Mouse (Mus musculus) ES-Bruce4 (cell line): ENCODE data around the gene Mettl26. TPM values are rescaled to one million over a fixed set of nuclear protein-coding genes. Genes with fewer than 3 reads are reported as not detected.

ENCODE experiments used
- H3K27ac ChIP-seq: 2 replicates; pipeline ENCODE4 v1.5.1; 2012; ENCODE audit warnings: low read length, inconsistent platforms; ENCODE audit not compliant: insufficient read depth
- H3K27me3 ChIP-seq: 2 replicates; pipeline ENCODE4 v1.6.1; 2012; ENCODE audit warnings: mild to moderate bottlenecking, low read length, inconsistent platforms; ENCODE audit not compliant: control insufficient read depth, poor library complexity, insufficient read depth, severe bottlenecking
- H3K36me3 ChIP-seq: 2 replicates; pipeline ENCODE4 v1.6.1; 2012; ENCODE audit warnings: inconsistent platforms, mild to moderate bottlenecking, low read length, moderate library complexity; ENCODE audit not compliant: control insufficient read depth, poor library complexity, insufficient read depth, severe bottlenecking
- H3K4me1 ChIP-seq: one replicate; pipeline ENCODE4 v1.8.1; 2011; ENCODE audit warnings: low read length; ENCODE audit not compliant: control insufficient read depth, insufficient read depth
- H3K4me3 ChIP-seq: 2 replicates; pipeline ENCODE4 v1.5.1; 2011; ENCODE audit warnings: low read depth, mild to moderate bottlenecking, low read length
- H3K9ac ChIP-seq: 2 replicates; pipeline ENCODE4 v1.6.1; 2012; ENCODE audit warnings: low read depth, mild to moderate bottlenecking, inconsistent platforms; ENCODE audit not compliant: poor library complexity, severe bottlenecking
- H3K9me3 ChIP-seq: replicated peaks from 2 replicates; pipeline ENCODE4 v1.6.1; 2012; ENCODE audit warnings: mild to moderate bottlenecking, low read length, inconsistent platforms; ENCODE audit not compliant: control insufficient read depth, poor library complexity, insufficient read depth, severe bottlenecking
- CTCF ChIP-seq: IDR thresholded peaks from one replicate; pipeline ENCODE4 v1.8.1; 2011; ENCODE audit warnings: low read depth, low read length
- EP300 ChIP-seq: IDR thresholded peaks from 2 replicates; pipeline ENCODE4 v1.6.1; 2011; ENCODE audit warnings: low read depth, low read length; ENCODE audit not compliant: insufficient read depth
- POLR2A ChIP-seq: IDR thresholded peaks from one replicate; pipeline ENCODE4 v1.8.1; 2011; ENCODE audit warnings: low read length; ENCODE audit not compliant: insufficient read depth
- polyA plus RNA-seq: library from polyadenylated mRNA; stranded (reverse); fragments of >200 nt; gene quantifications from 2 replicates; pipeline ENCODE4 v1.2.4, GENCODE M21; 2011; ENCODE audit warnings: low read depth; ENCODE audit not compliant: missing spikeins, insufficient read depth, insufficient read length

Gene Mettl26
- polyA plus RNA-seq, 1 experiment = 32.6 TPM

DNA sequence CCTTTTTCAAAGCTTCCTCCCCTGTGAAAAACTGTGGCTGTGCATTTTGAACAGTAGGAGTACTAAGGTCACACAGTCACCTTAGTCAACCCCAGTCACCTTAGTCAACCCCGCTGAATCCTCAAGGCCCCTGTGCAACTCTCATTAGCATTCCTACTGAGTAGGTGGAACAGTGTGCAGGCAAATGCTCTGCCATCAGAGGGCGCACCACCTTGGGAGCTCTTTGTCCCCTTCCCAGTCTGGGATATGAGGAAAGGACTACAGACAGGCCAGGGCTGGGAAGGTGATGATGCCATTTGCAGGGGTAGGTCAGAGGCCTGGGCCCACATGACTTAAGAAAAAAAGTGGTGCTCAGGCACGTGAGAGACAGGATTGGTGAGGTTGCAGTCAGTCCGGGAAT, 4.4 kb downstream of the Mettl26 start:
- 0 out of 2 replicates have a peak, but pooled peaks cover under 1% of the 10 kb centered on the region for H3K36me3 ChIP-seq
- H3K27ac ChIP-seq = no peak overlapping the region
- no peaks in the 10 kb centered on the region for H3K9me3 ChIP-seq
- peaks cover 11% of the 10 kb centered on the region for H3K4me1 ChIP-seq
- TF ChIP-seq EP300 (no peak), CTCF (peak; percentile 92), POLR2A (no peak)
- no peaks in the 10 kb centered on the region for H3K27me3 ChIP-seq
- H3K9ac ChIP-seq = no peak overlapping the region
- no peak overlapping the region for H3K4me3 ChIP-seq

DNA sequence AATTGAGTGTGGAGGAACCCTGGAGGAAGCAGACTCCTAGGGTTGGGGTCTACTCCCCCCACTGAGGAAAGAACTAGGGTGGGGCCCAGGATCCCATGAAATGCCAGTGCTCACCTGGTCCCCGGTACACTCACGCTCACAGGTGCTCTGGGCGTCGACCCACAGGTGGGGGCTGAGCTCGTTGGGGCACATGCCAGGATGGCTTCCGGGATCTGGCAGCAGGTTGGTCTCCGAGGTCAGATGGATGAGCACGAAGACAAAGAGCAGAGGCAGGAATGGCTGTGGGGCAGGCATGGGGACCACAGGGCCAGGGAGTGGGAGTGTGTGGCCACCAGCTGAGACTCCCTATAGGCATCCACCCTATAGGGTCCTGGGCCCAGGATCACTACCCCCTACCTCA, 4.9 kb downstream of the Mettl26 start:
- Histone ChIP-seq H3K27ac (no peak overlapping the region), H3K36me3 (peaks cover 5% of the 10 kb centered on the region; the same call in 1 of the 2 replicates), H3K4me1 (peaks cover 11% of the 10 kb centered on the region), H3K4me3 (no peak overlapping the region), H3K9ac (no peak overlapping the region), H3K27me3 (no peaks in the 10 kb centered on the region), H3K9me3 (no peaks in the 10 kb centered on the region)
- TF ChIP-seq EP300 (no peak), CTCF (no peak), POLR2A (no peak)

DNA sequence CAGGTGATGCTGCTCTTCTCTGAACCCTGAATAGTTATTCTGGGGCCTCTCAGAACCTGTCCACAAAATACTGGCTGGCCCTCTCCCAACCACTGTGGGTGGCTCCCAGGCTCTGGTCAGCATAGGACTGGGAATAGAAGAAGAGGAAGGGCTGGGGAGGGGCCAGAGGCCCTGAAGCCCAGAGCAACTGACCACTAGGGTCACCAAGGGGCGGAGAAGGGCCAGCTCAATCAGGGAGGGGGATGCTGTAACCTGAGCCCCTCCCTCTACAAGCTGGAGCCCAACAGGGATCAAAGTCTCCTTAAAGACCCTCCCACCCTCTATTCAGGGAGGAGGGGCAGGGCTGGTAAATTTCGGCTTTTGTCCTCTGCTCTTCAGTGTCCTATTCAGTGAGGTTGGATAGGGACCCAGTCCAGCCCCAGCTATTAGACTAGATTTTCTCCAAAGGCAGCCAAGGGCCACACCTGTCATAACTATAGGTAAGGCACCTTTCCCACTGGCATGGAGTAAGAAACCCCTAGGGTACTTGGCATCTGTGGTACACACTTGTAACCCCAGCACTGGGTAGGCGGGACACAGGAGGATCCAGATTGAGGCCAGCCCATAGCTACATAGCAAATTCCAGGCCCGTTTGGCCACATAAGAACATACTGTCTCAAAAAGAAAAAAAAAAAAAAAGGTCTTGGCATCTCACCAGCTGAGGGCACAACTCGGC, 5.5 kb downstream of the Mettl26 start, which contains the start of gene Wfikkn1:
Gene Wfikkn1, minus strand, starts transcription at position 663 of the 715 bp plus-strand sequence.
- H3K36me3 ChIP-seq = peaks cover 5% of the 10 kb centered on the region; the same call in 1 of the 2 replicates

DNA sequence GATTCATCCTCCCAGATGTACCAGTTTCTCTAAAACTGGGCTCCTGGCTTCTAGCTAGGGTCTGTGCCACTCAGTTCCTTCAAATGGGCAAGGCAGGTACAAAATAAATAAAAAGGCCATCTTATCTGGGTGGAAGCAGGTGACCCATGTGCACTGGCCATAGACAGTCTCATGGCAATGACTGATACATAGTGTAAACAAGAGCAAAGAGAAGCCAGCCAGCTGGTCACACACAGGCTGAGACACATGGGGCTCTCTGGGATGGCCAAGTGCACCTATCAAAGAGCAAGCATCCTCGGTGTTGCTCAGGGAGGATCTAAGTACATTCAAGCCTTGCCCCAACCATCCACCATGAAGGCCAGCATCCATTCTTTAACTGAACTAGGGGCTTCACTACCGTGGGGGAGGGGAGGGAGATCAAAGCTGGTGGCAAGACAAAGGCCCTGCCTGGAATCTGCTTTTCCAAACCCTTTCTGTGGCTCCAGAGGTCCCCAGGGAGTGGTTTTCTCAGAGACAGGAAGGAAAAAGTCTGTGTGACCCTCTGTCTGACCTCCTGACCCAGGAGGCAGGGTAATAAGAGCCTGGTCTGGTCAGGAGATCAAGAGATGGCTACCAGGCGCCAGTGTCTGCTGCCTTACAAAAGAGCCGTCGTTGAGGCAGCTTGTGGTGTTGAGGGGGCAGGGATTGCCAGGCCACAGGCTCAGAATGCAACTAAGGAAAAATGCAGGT, 6.2 kb downstream of the Mettl26 start:
- H3K4me1 ChIP-seq = peaks cover 11% of the 10 kb centered on the region
- peaks cover 5% of the 10 kb centered on the region; the same call in 1 of the 2 replicates for H3K36me3 ChIP-seq
- H3K27ac ChIP-seq = peak overlapping the region; percentile 25
- H3K27me3 ChIP-seq = no peaks in the 10 kb centered on the region
- no peak overlapping the region for H3K9ac ChIP-seq
- H3K9me3 ChIP-seq = no peaks in the 10 kb centered on the region
- H3K4me3 ChIP-seq = no peak overlapping the region
- no peak for TF ChIP-seq CTCF
- TF ChIP-seq EP300 = no peak
- TF ChIP-seq POLR2A = no peak

More for the DNA sequence above, 5.5 kb downstream of the Mettl26 start, which contains the start of gene Wfikkn1:
- Histone ChIP-seq H3K4me1 (peaks cover 11% of the 10 kb centered on the region), H3K9me3 (no peaks in the 10 kb centered on the region), H3K9ac (no peak within 1 kb of the TSS), H3K4me3 (no peak within 1 kb of the TSS), H3K27ac (peak within 1 kb of the TSS; percentile 25), H3K27me3 (no peaks in the 10 kb centered on the region)
- TF ChIP-seq EP300 = no peak
- no peak for TF ChIP-seq POLR2A

DNA sequence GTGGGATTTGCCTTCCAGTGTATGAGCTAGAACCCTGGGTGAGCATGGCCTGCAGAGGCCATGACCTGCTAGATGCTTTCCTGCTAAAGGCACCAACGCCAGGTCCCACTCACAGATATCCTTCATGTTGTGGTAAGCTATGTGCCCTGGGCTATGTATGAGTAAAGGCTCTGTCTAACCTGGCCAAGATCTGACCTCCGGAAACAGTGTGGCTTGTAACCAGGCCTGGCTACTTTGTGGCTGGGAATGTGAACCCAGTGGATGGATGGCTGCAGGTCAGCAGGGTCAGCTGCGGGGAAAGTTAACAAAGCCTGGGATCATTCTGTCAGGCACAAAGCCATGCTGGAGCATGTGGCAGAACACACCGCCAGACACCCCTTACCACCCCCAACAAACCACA, 6.8 kb downstream of the Mettl26 start:
- H3K4me1 ChIP-seq = peaks cover 7% of the 10 kb centered on the region
- peak overlapping the region; percentile 25 for H3K27ac ChIP-seq
- TF ChIP-seq EP300 (no peak), CTCF (no peak), POLR2A (no peak)
- H3K9me3 ChIP-seq = no peaks in the 10 kb centered on the region
- no peaks in the 10 kb centered on the region for H3K27me3 ChIP-seq
- H3K4me3 ChIP-seq = no peak overlapping the region
- no peak overlapping the region for H3K9ac ChIP-seq
- H3K36me3 ChIP-seq = peaks cover 5% of the 10 kb centered on the region; the same call in 1 of the 2 replicates

DNA sequence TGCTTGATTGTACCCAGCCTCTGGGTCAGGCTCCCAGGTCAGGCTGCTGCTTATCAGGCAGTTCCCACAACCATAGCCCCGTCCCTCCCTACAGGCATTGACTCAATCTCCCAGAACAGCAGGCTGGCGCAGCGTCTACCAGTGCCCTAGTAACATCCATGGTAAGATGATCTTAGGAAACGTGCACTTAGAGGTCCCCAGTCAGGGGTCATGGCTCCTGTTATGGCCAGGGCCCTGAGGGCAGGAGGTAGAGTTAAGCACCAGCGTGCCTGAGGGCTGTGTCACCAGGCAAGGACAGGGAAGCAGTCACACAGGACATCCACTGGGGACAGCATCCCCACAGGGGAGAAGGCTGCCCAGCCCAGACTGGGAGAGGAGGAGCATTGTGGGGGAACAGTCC, 7.4 kb downstream of the Mettl26 start:
- Histone ChIP-seq H3K36me3 (peaks cover 5% of the 10 kb centered on the region; the same call in 1 of the 2 replicates), H3K27me3 (no peaks in the 10 kb centered on the region)

More for the DNA sequence above, 7.4 kb downstream of the Mettl26 start:
- H3K9ac ChIP-seq = no peak overlapping the region
- H3K4me1 ChIP-seq = peaks cover 7% of the 10 kb centered on the region
- no peaks in the 10 kb centered on the region for H3K9me3 ChIP-seq
- H3K27ac ChIP-seq = no peak overlapping the region
- H3K4me3 ChIP-seq = no peak overlapping the region
- TF ChIP-seq POLR2A (no peak), CTCF (no peak)
